Mouse (Mus musculus) right cerebral cortex, adult 18-20 months (tissue): ENCODE results near the gene Xrcc1.
A peak's percentile ranks its signal among the peaks of the same experiment; 100 is the strongest.
"Not testable (repeated sequence)": the region's sequence is repeated elsewhere in the genome, so short reads cannot be mapped to it uniquely, and the experiment has no call there.

Experiments
- DNase-seq: peaks from one replicate; pipeline ENCODE4 v3.0.0; 2022; ENCODE audit warnings: mixed read lengths

The Xrcc1 gene

GRCm38 (mm10) chr7:24608017-24608416, 61.9 kb downstream of the Xrcc1 start:
- no peak for DNase-seq

DNA sequence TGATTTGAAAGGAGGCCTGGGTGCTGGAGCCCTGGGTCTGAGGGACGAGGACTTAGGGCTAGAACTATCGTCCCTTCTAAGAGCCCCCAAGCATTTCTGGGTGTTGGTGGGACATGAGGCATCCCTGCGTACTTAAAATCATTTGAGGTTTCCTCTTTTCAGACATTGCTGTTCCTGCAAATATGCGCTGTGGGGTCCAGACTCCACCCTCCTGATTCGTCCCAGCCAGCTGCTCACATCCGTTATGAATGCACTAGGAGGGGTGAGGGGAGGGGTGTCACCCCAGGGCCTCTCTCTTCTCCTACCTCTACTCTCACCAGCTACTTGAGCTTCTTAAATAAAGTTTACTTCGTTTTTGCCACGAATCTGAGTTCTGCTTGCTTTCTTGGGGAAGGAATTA, 62.5 kb downstream of the Xrcc1 start:
- DNase-seq: no peak

DNA sequence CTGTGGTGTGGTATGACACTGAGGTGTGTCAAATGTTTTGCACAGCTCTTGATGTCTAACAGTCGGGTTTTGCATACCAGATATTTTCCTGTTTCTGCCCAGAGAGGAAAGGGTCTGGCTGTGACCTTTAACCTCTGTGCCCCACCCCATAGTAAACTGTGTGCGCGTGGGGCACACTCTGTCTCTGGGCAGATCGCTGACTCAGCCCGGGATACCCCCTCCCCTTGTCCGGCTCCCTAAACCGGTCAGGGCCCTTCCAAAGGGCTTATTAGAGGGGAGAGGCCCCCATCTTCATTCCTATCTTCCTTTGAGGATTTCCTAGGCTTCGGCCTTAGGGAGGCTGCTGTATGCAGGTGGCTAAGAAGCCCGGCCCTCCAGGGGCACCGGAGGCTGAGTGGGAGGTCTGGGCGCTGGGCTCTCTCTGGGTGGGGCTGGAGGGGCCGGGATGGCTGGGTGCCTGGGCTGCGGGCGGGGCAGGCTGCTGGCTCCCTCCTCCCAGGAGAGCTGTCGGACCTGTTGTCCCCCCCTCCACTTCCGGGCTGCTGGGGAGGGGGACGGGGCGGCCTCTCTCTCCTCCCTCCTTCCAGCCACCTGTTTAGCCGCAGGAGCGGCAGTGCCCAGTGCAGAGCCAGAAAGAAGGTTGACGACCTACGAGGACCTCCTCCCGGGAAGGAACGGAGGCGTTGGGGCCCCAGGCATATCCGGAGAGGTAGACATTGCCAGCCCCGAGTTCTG, 64.2 kb downstream of the Xrcc1 start, which contains the start of gene Phldb3:
Phldb3 (plus strand) TSS at position 620 of the 735 bp plus-strand sequence.
- no peak for DNase-seq

- DNase-seq: peak; percentile 31
These were observed 64.9 kb downstream of the Xrcc1 start for GRCm38 (mm10) chr7:24610879-24611494.

DNA sequence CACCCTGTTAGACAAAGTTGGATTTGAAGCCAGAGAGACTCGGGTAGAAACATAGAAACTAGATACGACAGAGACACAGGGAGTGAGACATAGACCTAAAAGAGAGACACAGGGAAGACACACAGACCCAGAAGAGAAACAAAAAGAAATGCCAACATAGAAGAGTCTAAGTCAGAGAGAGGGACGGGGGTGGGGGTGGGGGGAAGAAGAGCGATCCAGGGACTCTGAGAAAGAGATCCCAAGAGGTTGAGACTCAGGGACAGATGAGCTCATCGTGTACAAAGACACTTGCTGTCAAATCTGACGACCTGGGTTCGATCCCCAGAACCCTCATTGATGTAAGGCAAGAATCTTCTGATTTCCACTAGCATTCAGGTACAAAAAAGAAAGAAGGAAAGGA, 65.6 kb downstream of the Xrcc1 start:
- DNase-seq: no peak

DNA sequence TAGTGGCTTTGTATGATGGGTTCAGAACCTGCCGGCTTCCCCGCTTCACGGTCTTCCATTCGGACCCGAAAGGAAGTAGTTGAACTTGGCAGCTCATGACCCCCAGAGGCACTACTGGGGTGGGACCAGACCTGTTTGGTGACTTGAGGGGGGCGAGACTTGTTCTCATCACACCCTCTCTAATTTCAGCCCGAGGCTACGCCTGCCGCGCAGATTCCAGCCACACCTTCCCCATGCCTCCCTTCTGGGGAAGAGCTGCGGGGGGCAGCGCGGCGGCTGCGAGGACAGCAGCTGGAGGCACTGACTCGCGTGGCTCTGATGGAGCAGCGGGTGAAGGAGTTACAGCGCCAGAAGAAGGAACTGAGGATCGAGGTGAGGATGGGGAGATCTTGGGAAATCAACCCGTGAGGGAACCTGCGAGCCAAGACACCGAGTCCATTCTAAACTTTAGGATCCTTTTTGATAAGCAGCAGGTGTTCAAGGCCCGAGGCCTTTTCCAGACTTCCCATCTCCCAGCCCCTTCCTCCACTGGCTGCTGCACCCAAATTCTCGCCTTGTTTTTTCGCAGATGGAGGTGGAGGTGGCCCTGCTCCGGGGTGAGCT, 66.3 kb downstream of the Xrcc1 start:
- no peak for DNase-seq

DNA sequence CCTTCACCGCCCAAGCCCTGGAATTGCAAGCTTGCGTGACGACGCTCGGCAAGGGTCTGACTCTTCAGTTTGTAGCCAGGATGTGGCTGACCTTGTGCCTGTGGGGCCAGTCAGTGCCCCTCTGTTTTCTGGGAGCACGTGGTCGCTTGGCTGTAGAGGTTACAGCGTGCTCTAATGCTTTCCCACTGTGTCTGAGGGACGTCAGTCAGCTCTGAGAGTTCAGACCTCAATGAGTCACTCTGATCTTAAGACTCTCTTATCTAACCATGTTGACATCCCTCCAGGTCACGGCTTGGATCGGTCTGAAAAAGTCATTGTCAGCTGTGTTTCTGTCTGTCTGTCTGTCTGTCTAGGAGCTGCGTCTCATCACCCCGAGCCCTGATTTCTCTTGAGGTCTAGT, 68.7 kb downstream of the Xrcc1 start:
- no peak for DNase-seq

DNA sequence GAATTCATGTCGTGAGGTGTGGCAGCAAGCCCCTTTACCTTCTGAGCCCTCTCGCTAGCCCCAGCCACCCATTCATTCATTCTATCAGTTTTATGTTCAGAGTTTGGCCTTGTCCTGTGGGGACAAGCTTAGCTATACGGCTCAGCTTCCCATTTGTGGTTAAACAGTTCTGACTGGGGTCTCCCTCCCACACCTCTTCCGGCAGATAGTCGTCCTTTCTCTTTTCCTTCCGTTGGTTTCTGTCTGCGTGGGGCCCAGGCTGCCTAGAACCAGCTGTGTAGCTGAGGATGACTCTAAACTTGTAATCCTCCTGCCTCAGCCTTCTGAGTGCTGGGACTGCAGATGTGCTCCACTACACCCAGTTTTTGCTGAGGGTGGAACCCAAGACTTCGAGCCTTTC, 71.7 kb downstream of the Xrcc1 start:
- no peak for DNase-seq

DNA sequence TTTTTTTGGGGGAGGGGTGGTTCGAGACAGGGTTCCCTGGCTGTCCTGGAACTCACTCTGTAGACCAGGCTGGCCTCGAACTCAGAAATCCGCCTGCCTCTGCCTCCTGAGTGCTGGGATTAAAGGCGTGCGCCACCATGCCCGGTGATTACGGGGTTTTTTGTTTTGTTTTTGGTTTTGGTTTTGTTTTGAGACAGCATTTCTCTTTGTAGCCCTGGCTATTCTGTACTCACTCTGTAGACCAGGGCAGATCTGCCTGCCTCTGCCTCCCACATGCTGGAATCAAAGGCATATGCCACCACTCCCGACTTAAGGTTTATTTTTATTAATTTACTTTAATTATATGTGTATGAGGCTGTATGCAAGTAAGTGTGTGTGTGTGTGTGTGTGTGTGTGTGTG, 72.3 kb downstream of the Xrcc1 start:
- not testable (repeated sequence) for DNase-seq

DNA sequence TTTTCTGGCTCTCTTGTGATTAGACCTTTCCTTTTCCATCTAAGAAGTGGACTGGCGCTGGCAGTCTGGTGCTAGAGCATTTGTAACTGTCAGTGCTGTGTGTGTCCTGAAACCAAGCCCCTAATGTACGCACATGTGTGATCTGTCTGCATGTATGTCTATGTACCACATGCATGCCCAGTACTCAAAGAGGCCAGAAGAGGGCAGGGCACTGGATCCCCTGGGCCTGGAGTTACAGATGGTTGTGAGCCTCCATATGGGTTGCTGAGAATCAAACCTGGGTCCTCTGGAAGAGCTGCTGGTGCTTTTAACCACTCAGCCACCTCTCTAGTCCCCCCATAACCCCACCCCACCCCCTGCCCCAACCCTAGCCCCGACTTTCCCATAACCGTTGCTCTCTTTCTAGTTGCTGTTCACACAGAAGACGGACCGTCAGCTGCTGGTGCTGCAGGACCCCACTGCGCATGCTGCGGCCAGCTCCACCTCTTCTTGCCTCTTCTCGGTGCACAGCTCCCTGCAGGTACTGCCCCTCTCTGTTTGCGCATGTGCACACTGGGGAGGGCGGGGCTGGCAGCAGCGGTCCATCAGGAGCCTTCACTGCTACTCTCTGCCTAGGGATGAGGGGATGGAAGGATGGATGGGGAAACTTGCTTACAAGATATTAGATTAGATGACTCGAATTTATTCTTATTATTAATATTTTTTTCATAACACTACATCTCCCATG, 73.7 kb downstream of the Xrcc1 start:
- DNase-seq: no peak

- no peak for DNase-seq
These were observed 75.1 kb downstream of the Xrcc1 start for GRCm38 (mm10) chr7:24621193-24621592.

DNA sequence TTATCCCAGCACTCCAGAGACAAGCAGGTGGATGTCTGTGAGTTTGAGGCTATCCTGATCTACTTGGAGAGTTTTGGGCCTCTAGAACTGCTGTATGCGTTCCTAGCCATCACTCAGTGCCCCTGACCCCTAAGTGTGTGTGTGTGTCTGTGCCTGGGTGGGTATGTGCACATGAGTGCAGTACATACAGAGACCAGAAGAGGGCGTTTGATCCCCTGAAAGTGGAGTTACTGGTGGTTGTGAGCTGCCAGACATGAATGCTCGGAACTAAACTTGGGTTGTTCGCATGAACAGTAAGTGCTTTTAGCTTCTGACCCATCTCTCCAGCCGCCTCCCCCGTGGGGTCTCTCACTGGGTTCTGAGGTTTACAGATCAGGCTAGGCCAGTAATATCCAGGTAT, 76.9 kb downstream of the Xrcc1 start:
- DNase-seq: no peak
